Mouse (Mus musculus) erythroblast, embryonic 14.5 days (primary cell): ENCODE results near the gene Dnajc14.

Source experiments
- GATA1 ChIP-seq: IDR thresholded peaks from 2 replicates; pipeline ENCODE4 v1.6.1; 2012; ENCODE audit warnings: low read length, inconsistent platforms, mixed read lengths
- TAL1 ChIP-seq: IDR thresholded peaks from 3 replicates; pipeline ENCODE4 v1.6.1; 2012; ENCODE audit warnings: low read length, inconsistent platforms, mixed read lengths

GRCm38 (mm10) chr10:128837400-128837799, 33.5 kb downstream of the Dnajc14 start:
- TF ChIP-seq GATA1, result no peak
- TF ChIP-seq TAL1, result no peak
